Mouse (Mus musculus) MEL (cell line): ENCODE measurements at regions not wholly inside any gene's neighbourhood (a gene's known extent, or its start where the extent isn't known, plus 50 kb on each side); places are given as distances from the start of the nearest gene placed in this dataset.

Experiments
- CTCF ChIP-seq, 3 experiments: IDR thresholded peaks in 2 of 3; conservative IDR thresholded peaks in 1 of 3; 2 replicates each; pipeline ENCODE4 v1.5.1; 2011 to 2012; ENCODE audit warnings: low read length in 3 of 3, low read depth in 2 of 3, mild to moderate bottlenecking in 2 of 3, improper control_type of control experiment in 1 of 3, inconsistent platforms in 1 of 3, mixed read lengths in 1 of 3, moderate library complexity in 1 of 3; ENCODE audit not compliant: control insufficient read depth in 1 of 3, insufficient read depth in 1 of 3, poor library complexity in 1 of 3, severe bottlenecking in 1 of 3
- E2F4 ChIP-seq: IDR thresholded peaks from 2 replicates; pipeline ENCODE4 v1.6.1; 2011; ENCODE audit warnings: low read depth, low read length, improper control_type of control experiment, borderline replicate concordance
- EP300 ChIP-seq, 2 experiments: IDR thresholded peaks; 2 replicates each; pipeline ENCODE4 v1.6.1; 2011; ENCODE audit warnings: improper control_type of control experiment in 2 of 2, low read length in 2 of 2, low read depth in 1 of 2, mild to moderate bottlenecking in 1 of 2
- ETS1 ChIP-seq: IDR thresholded peaks from 2 replicates; pipeline ENCODE4 v1.6.1; 2012; ENCODE audit warnings: low read depth, mild to moderate bottlenecking, inconsistent platforms, low read length, improper control_type of control experiment, moderate library complexity
- KAT2A ChIP-seq: conservative IDR thresholded peaks from 2 replicates; pipeline ENCODE4 v1.6.1; 2012; ENCODE audit warnings: low read depth, low read length, improper control_type of control experiment, inconsistent platforms
- MXI1 ChIP-seq: IDR thresholded peaks from 2 replicates; pipeline ENCODE4 v1.6.1; 2011; ENCODE audit warnings: mild to moderate bottlenecking, low read depth, low read length, improper control_type of control experiment
- MYC ChIP-seq: IDR thresholded peaks from 2 replicates; pipeline ENCODE4 v1.6.1; 2011; ENCODE audit warnings: low read depth, mild to moderate bottlenecking, low read length, improper control_type of control experiment, moderate library complexity
- NRF1 ChIP-seq: IDR thresholded peaks from 2 replicates; pipeline ENCODE4 v1.6.1; 2014; ENCODE audit warnings: low read depth, mild to moderate bottlenecking, inconsistent platforms, low read length, improper control_type of control experiment, moderate library complexity; ENCODE audit not compliant: poor library complexity, insufficient read depth, severe bottlenecking
- RAD21 ChIP-seq: IDR thresholded peaks from 2 replicates; pipeline ENCODE4 v1.6.1; 2011; ENCODE audit warnings: mild to moderate bottlenecking, low read depth, low read length, improper control_type of control experiment
- SIN3A ChIP-seq: IDR thresholded peaks from 2 replicates; pipeline ENCODE4 v1.6.1; 2012; ENCODE audit warnings: low read length, improper control_type of control experiment, inconsistent platforms
- TCF12 ChIP-seq: IDR thresholded peaks from 2 replicates; pipeline ENCODE4 v1.6.1; 2014; ENCODE audit warnings: low read depth, mild to moderate bottlenecking, inconsistent platforms, low read length, improper control_type of control experiment, moderate library complexity
- ZC3H11A ChIP-seq: IDR thresholded peaks from 2 replicates; pipeline ENCODE4 v1.6.1; 2012; ENCODE audit warnings: low read depth, mild to moderate bottlenecking, inconsistent platforms, low read length, improper control_type of control experiment
- ZNF384 ChIP-seq: IDR thresholded peaks from 2 replicates; pipeline ENCODE4 v1.6.1; 2012; ENCODE audit warnings: low read depth, mild to moderate bottlenecking, inconsistent platforms, low read length, improper control_type of control experiment

DNA sequence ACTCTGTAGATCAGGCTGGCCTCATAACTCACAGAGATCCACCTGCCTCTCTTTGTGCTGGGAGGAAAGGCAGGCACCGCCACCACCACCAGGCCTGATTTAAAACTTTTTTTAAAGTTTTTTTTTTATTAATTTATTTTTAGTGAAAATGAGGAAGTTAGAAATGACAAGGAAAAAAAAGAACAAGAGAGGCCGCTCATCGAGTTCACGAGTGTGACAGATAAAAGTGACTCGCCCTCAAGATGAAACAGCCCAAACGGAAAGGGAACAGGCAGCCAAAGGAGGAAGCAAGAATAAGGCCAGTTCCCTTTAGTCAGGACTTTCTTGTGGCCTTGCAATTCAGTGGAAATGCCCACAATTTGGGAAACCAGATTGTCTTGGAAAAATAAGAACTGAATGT, 163.4 kb upstream of the Jmjd1c start:
- TF ChIP-seq CTCF (IDR thresholded peaks at IDR 0.05 in 2 of 3, conservative IDR thresholded peaks at IDR 0.05 in 1 of 3; ENCODE audit: control insufficient read depth in 1 of 3, insufficient read depth in 1 of 3, low read depth in 2 of 3, low read length in 3 of 3, poor library complexity in 1 of 3, severe bottlenecking in 1 of 3), result no peak
- peak; percentile 83 for TF ChIP-seq ETS1
- TF ChIP-seq EP300 (IDR thresholded peaks at IDR 0.05; ENCODE audit: low read depth in 1 of 2, low read length in 2 of 2), result peak; percentile 85 to 87
- no peak for TF ChIP-seq MXI1
- TF ChIP-seq ZNF384, result peak; percentile 96
- TF ChIP-seq ZC3H11A, result no peak
- TF ChIP-seq NRF1, result no peak
- no peak for TF ChIP-seq RAD21
- no peak for TF ChIP-seq E2F4
- TF ChIP-seq KAT2A, result no peak
- peak; percentile 52 for TF ChIP-seq TCF12
- 0 out of 2 replicates have a peak, but pooled peaks have one; percentile 38 for TF ChIP-seq MYC
- peak; percentile 50 for TF ChIP-seq SIN3A
